Mouse (Mus musculus): ENCODE data around the gene Tmem26. TPM values are rescaled to one million over a fixed set of nuclear protein-coding genes. Genes with fewer than 3 reads are reported as not detected.

Gene Tmem26
- polyA plus RNA-seq, 1 experiment, result 0.18 TPM

GRCm38 (mm10) chr10:68750921-68751320 lies 27.5 kb downstream of the Tmem26 start:
- WGBS, result 84% methylated on average over 7 of the region's 7 CpGs
- Histone ChIP-seq H3K27me3 (ENCODE audit: control insufficient read depth, insufficient read depth, low read length) (no peaks in the 10 kb centered on the region), H3K36me3 (ENCODE audit: control insufficient read depth, insufficient read depth, low read length) (no peaks in the 10 kb centered on the region), H3K27ac (ENCODE audit: insufficient read depth, low read depth, low read length) (no peak overlapping the region), H3K4me1 (ENCODE audit: control insufficient read depth, insufficient read depth, insufficient read length, low read length) (no peaks in the 10 kb centered on the region), H3K4me3 (ENCODE audit: low read depth, low read length) (no peak overlapping the region)
- no peak for TF ChIP-seq POLR2A (IDR thresholded peaks at IDR 0.05; ENCODE audit: low read depth, low read length)
- TF ChIP-seq CTCF (IDR thresholded peaks at IDR 0.05; ENCODE audit: extremely low read depth, insufficient read length, insufficient replicate concordance, low read depth, low read length), result no peak

DNA sequence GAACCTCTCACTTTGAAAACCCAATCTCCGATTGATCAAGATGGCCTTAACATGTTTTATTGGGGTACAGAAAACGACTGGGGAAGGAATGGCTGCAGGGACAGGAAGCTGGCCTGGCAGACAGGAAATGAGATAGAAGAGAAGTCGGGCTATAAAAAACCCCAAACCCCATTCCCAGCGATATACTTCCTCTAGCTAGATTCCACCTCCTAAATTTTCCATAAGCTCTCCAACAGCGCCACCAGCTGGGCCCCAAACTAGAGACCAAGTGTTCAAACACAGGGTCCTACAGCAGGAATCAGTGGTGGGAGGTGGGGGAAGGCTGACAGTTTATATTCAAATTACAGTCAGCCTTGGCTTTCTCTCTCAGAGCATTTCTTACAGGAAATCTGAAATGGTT lies 35.8 kb downstream of the Tmem26 start:
- Histone ChIP-seq H3K36me3 (ENCODE audit: control insufficient read depth, insufficient read depth, low read length) (no peaks in the 10 kb centered on the region), H3K27ac (ENCODE audit: insufficient read depth, low read depth, low read length) (no peak overlapping the region), H3K4me1 (ENCODE audit: control insufficient read depth, insufficient read depth, insufficient read length, low read length) (no peaks in the 10 kb centered on the region), H3K4me3 (ENCODE audit: low read depth, low read length) (no peak overlapping the region), H3K27me3 (ENCODE audit: control insufficient read depth, insufficient read depth, low read length) (no peaks in the 10 kb centered on the region)
- TF ChIP-seq CTCF (IDR thresholded peaks at IDR 0.05; ENCODE audit: extremely low read depth, insufficient read length, insufficient replicate concordance, low read depth, low read length) (no peak), POLR2A (IDR thresholded peaks at IDR 0.05; ENCODE audit: low read depth, low read length) (no peak)
- WGBS, result 37% methylated on average over 5 of the region's 5 CpGs

GRCm38 (mm10) chr10:68759789-68760188 lies 36.3 kb downstream of the Tmem26 start:
- WGBS, result 77% methylated on average over 7 of the region's 7 CpGs
- H3K4me1 ChIP-seq (ENCODE audit: control insufficient read depth, insufficient read depth, insufficient read length, low read length), result no peaks in the 10 kb centered on the region

DNA sequence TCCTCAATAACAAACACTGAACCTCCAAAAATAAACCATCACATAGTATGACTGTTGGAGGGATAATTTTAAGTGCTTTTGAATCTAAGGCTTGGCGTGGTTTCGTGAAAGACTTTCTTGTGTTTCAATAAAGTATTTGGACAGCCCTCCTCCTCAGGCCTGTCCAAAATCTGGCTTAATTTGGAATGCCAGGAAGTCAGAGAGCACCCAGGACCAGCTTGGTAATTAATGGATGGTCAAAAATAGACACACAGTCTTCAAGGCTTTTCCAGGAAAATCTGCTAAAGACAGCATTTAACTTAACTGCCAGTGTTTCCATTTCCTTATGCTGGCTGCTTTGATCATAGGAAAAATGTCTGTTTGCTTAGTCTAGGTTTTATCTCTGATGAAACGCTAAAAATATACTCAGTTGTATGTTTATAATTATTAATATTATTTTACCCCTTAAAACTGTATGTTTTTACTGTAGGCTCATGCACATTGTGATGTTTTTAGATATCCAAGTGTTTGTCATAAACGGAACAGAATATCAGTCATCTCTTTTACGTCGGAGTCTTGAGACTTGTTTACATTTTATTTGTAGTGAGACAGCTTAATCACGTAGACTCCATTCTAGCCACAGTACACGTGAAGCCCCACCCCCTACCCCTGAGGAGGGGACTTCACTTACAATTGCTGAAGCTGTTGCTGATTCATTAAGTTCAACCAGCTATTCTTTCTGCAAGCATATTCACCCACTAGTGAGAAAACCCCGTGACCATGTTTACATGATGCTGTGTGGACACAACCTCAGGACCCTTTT lies 57.8 kb downstream of the Tmem26 start:
- TF ChIP-seq POLR2A (IDR thresholded peaks at IDR 0.05; ENCODE audit: low read depth, low read length) (no peak), CTCF (IDR thresholded peaks at IDR 0.05; ENCODE audit: extremely low read depth, insufficient read length, insufficient replicate concordance, low read depth, low read length) (no peak)
- no peaks in the 10 kb centered on the region for H3K36me3 ChIP-seq (ENCODE audit: control insufficient read depth, insufficient read depth, low read length)
- H3K27ac ChIP-seq (ENCODE audit: insufficient read depth, low read depth, low read length), result no peak overlapping the region
- H3K4me1 ChIP-seq (ENCODE audit: control insufficient read depth, insufficient read depth, insufficient read length, low read length), result no peaks in the 10 kb centered on the region
- 64% methylated on average over 9 of the region's 9 CpGs for WGBS
- no peak overlapping the region for H3K4me3 ChIP-seq (ENCODE audit: low read depth, low read length)
- H3K27me3 ChIP-seq (ENCODE audit: control insufficient read depth, insufficient read depth, low read length), result no peaks in the 10 kb centered on the region

More at GRCm38 (mm10) chr10:68759789-68760188, 36.3 kb downstream of the Tmem26 start:
- H3K36me3 ChIP-seq (ENCODE audit: control insufficient read depth, insufficient read depth, low read length), result no peaks in the 10 kb centered on the region
- TF ChIP-seq CTCF (IDR thresholded peaks at IDR 0.05; ENCODE audit: extremely low read depth, insufficient read length, insufficient replicate concordance, low read depth, low read length), result no peak
- no peak for TF ChIP-seq POLR2A (IDR thresholded peaks at IDR 0.05; ENCODE audit: low read depth, low read length)
- no peak overlapping the region for H3K27ac ChIP-seq (ENCODE audit: insufficient read depth, low read depth, low read length)
- H3K4me3 ChIP-seq (ENCODE audit: low read depth, low read length), result no peak overlapping the region
- no peaks in the 10 kb centered on the region for H3K27me3 ChIP-seq (ENCODE audit: control insufficient read depth, insufficient read depth, low read length)

- H3K27ac ChIP-seq (ENCODE audit: insufficient read depth, low read depth, low read length), result no peak overlapping the region
- H3K4me3 ChIP-seq (ENCODE audit: low read depth, low read length), result no peak overlapping the region
- H3K36me3 ChIP-seq (ENCODE audit: control insufficient read depth, insufficient read depth, low read length), result no peaks in the 10 kb centered on the region
- H3K27me3 ChIP-seq (ENCODE audit: control insufficient read depth, insufficient read depth, low read length), result no peaks in the 10 kb centered on the region
- WGBS, result 92% methylated on average over 6 of the region's 6 CpGs
- TF ChIP-seq POLR2A (IDR thresholded peaks at IDR 0.05; ENCODE audit: low read depth, low read length) (no peak), CTCF (IDR thresholded peaks at IDR 0.05; ENCODE audit: extremely low read depth, insufficient read length, insufficient replicate concordance, low read depth, low read length) (no peak)
- no peaks in the 10 kb centered on the region for H3K4me1 ChIP-seq (ENCODE audit: control insufficient read depth, insufficient read depth, insufficient read length, low read length)
Measured at GRCm38 (mm10) chr10:68782724-68783123, 59.3 kb downstream of the Tmem26 start.

GRCm38 (mm10) chr10:68783856-68784255 lies 60.4 kb downstream of the Tmem26 start:
- no peaks in the 10 kb centered on the region for H3K36me3 ChIP-seq (ENCODE audit: control insufficient read depth, insufficient read depth, low read length)
- 88% methylated on average over 2 of the region's 2 CpGs for WGBS
- H3K4me1 ChIP-seq (ENCODE audit: control insufficient read depth, insufficient read depth, insufficient read length, low read length), result no peaks in the 10 kb centered on the region
- H3K27me3 ChIP-seq (ENCODE audit: control insufficient read depth, insufficient read depth, low read length), result no peaks in the 10 kb centered on the region
- no peak overlapping the region for H3K27ac ChIP-seq (ENCODE audit: insufficient read depth, low read depth, low read length)
- no peak overlapping the region for H3K4me3 ChIP-seq (ENCODE audit: low read depth, low read length)
- TF ChIP-seq CTCF (IDR thresholded peaks at IDR 0.05; ENCODE audit: extremely low read depth, insufficient read length, insufficient replicate concordance, low read depth, low read length), result no peak
- no peak for TF ChIP-seq POLR2A (IDR thresholded peaks at IDR 0.05; ENCODE audit: low read depth, low read length)

GRCm38 (mm10) chr10:68784463-68784862 lies 61.0 kb downstream of the Tmem26 start:
- H3K27me3 ChIP-seq (ENCODE audit: control insufficient read depth, insufficient read depth, low read length), result no peaks in the 10 kb centered on the region
- H3K36me3 ChIP-seq (ENCODE audit: control insufficient read depth, insufficient read depth, low read length), result no peaks in the 10 kb centered on the region
- H3K4me3 ChIP-seq (ENCODE audit: low read depth, low read length), result no peak overlapping the region
- no peak overlapping the region for H3K27ac ChIP-seq (ENCODE audit: insufficient read depth, low read depth, low read length)
- 55% methylated on average over 1 of the region's 1 CpGs for WGBS
- no peak for TF ChIP-seq CTCF (IDR thresholded peaks at IDR 0.05; ENCODE audit: extremely low read depth, insufficient read length, insufficient replicate concordance, low read depth, low read length)
- TF ChIP-seq POLR2A (IDR thresholded peaks at IDR 0.05; ENCODE audit: low read depth, low read length), result no peak
- no peaks in the 10 kb centered on the region for H3K4me1 ChIP-seq (ENCODE audit: control insufficient read depth, insufficient read depth, insufficient read length, low read length)

Data from small intestine, adult 2 months (tissue).